Mouse (Mus musculus) spleen, postnatal 14 days (tissue): Measurements from ENCODE around the gene Cat.

Source experiments
- DNase-seq, 2 experiments: peaks; one replicate each; pipeline ENCODE4 v3.0.0; 2021 to 2022; ENCODE audit warnings: low spot score in 2 of 2

Cat gene

GRCm38 (mm10) chr2:103477456-103477855 is 7.5 kb downstream of the Cat start:
- DNase-seq: no peak

GRCm38 (mm10) chr2:103476657-103477056 is 8.3 kb downstream of the Cat start:
- no peak for DNase-seq

GRCm38 (mm10) chr2:103476180-103476579 is 8.8 kb downstream of the Cat start:
- DNase-seq: no peak

- DNase-seq: no peak
Measured at GRCm38 (mm10) chr2:103473362-103473761, 11.6 kb downstream of the Cat start.

GRCm38 (mm10) chr2:103466984-103467588 is 17.9 kb downstream of the Cat start:
- DNase-seq: no peak

GRCm38 (mm10) chr2:103466272-103466671 is 18.7 kb downstream of the Cat start:
- no peak for DNase-seq

- DNase-seq: no peak
Measured at GRCm38 (mm10) chr2:103465429-103465828, 19.5 kb downstream of the Cat start.

- no peak for DNase-seq
Measured at GRCm38 (mm10) chr2:103464524-103464923, 20.4 kb downstream of the Cat start.

- no peak for DNase-seq
Measured at GRCm38 (mm10) chr2:103462746-103463145, 22.2 kb downstream of the Cat start.

- DNase-seq: no peak
Measured at GRCm38 (mm10) chr2:103461743-103462142, 23.2 kb downstream of the Cat start.

GRCm38 (mm10) chr2:103461210-103461609 is 23.8 kb downstream of the Cat start:
- no peak for DNase-seq

- DNase-seq: no peak
Measured at GRCm38 (mm10) chr2:103459069-103459468, 25.9 kb downstream of the Cat start.

- DNase-seq: no peak
Measured at GRCm38 (mm10) chr2:103457628-103458027, 27.3 kb downstream of the Cat start.

- no peak for DNase-seq
Measured at GRCm38 (mm10) chr2:103457048-103457447, 27.9 kb downstream of the Cat start.

GRCm38 (mm10) chr2:103456646-103457045 is 28.3 kb downstream of the Cat start:
- DNase-seq: peak; percentile 70 to 80

- no peak for DNase-seq
Measured at GRCm38 (mm10) chr2:103455748-103456147, 29.2 kb downstream of the Cat start.

GRCm38 (mm10) chr2:103452550-103452949 is 32.4 kb downstream of the Cat start:
- DNase-seq: no peak

GRCm38 (mm10) chr2:103450267-103450666 is 34.7 kb downstream of the Cat start:
- no peak for DNase-seq

- no peak for DNase-seq
Measured at GRCm38 (mm10) chr2:103449813-103450212, 35.1 kb downstream of the Cat start.

- DNase-seq: no peak
Measured at GRCm38 (mm10) chr2:103448947-103449560, 35.9 kb downstream of the Cat start.

GRCm38 (mm10) chr2:103446326-103446725 is 38.6 kb downstream of the Cat start:
- no peak for DNase-seq

- peak in 1 of 2 experiments; percentile 33 for DNase-seq
Measured at GRCm38 (mm10) chr2:103445776-103446175, 39.2 kb downstream of the Cat start.

- peak; percentile 35 to 57 for DNase-seq
Measured at GRCm38 (mm10) chr2:103439710-103440109, 45.2 kb downstream of the Cat start.
